Mouse (Mus musculus): ENCODE results near the gene Xirp1.

- TF ChIP-seq CTCF (IDR thresholded peaks at IDR 0.05; ENCODE audit: low read depth) (no peak), EP300 (optimal IDR thresholded peaks at IDR 0.05) (no peak)
Measured at GRCm38 (mm10) chr9:120023086-120023811, at the start of gene Xirp1.
